Mouse (Mus musculus): ENCODE measurements around the gene Myl9.

DNA sequence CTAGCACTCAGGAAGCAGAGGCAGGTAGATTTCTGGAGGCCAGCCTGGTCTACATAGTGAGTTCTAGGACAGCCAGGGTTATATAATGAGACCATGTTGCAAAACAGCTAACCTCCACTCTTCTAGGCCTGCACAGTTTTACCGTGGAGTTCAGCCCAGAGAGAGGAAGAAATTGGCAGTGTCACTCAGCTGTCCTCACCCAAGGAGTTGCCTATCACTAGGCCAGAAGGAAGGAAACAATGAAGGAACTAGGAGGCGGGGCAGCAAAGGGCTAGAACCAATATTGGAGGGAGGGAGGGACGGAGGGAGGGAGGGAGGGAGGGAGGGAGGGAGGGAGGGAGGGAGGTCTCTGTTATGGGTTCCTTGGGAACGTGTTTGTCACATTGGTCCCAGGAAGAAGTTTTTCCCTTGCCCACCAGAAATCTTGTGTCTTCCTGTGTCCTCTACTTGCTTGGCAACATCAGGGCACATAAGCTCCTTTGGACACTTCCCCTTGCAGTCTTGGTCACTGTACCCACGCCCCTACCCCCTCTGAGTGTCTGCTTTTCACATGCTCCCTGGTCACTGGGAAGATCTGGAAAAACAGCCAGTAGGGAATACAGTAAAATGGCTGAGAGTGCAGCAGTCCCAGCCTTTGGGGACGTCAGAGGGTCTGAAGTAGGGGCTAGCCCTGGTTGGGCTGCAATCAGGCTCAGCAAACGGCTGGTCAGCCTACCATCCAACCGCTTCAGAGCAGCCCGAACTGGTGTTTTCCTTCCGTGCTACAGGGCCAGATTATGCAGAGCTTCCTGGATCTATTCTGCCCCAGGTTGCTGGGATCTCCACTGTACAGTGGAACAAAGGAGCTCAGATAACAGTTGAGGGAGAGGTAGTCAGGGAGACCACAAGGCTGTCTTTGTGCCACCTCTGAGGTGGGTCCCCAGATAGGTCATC, 45.4 kb upstream of the Myl9 start:
- TF ChIP-seq CTCF (IDR thresholded peaks at IDR 0.05; ENCODE audit: borderline replicate concordance, insufficient read depth, low read depth, low read length) (no peak), POLR2A (IDR thresholded peaks at IDR 0.05; ENCODE audit: borderline replicate concordance, insufficient read depth, low read length) (no peak)
